ENCODE assay signal across 8 mouse cellular contexts in the genomic region with DNA sequence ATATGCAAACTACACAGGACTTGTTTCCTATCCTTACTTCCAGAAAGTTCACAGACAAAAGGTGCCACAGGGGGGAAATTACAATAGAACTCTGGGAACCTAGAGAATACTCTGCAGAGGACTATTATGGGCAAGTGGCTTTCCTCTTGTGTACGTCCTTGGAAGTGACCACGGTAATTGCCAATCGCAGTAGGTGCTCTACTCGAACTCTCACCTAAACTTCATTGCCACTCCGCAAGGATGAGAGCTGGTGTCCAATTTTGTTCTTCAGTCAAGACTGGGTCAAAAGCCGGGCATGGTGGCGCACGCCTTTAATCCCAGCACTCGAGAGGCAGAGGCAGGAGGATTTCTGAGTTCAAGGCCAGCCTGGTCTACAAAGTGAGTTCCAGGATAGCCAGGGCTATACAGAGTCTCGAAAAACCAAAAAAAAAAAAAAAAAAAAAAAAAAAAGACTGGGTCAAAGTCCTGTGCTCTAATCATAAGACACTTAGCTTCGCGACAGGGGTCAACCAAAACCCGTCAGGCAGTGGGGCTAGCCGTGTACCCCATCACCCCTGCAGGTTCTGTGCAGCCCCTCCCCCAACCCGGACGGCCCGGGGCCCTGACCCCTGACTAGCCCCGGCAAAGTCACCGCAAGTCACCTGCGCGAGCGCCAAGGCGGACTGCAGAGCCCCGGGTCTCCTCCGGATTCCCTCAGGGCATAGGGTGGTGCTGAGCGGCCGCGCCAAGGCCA. TPM values are rescaled to one million over a fixed set of nuclear protein-coding genes. Genes with fewer than 3 reads are reported as not detected.
DNase-seq lines count a peak whose midpoint lies in the region; ATAC-seq and TF ChIP-seq lines count a peak whose summit lies in the region.
"Not testable (repeated sequence)": the region's sequence is repeated elsewhere in the genome, so short reads cannot be mapped to it uniquely, and the experiment has no call there.

No protein-coding gene starts in this region.

- TF ChIP-seq POLR2A in brain, embryonic 14.5 days (IDR thresholded peaks at IDR 0.05; ENCODE audit: borderline replicate concordance, extremely low read depth, insufficient read depth, insufficient read length, poor library complexity, severe bottlenecking) = not testable (repeated sequence)

- H3K4me1 ChIP-seq in heart, embryonic 14.5 days (ENCODE audit: control insufficient read depth in 2 of 2, insufficient read depth in 2 of 2, low read length in 2 of 2) = peaks cover 4 to 14% of the 10 kb centered on the region in 2 experiments
- peaks cover 23% of the 10 kb centered on the region for H3K4me1 ChIP-seq in kidney, embryonic 15.5 days
- H3K4me1 ChIP-seq in liver, postnatal 0 days (ENCODE audit: insufficient read depth); midbrain, postnatal 0 days (ENCODE audit: insufficient read depth, low read length): not testable (repeated sequence)
- peaks cover 11% of the 10 kb centered on the region for H3K4me1 ChIP-seq in stomach, embryonic 15.5 days

- 5% methylated on average over 25 of the region's 28 CpGs for WGBS in heart, embryonic 14.5 days
- 6% methylated on average over 28 of the region's 28 CpGs for WGBS in kidney, embryonic 15.5 days
- 4% methylated on average over 25 of the region's 28 CpGs for WGBS in liver, postnatal 0 days (ENCODE audit: insufficient replicate concordance)
- 10% methylated on average over 24 of the region's 28 CpGs for WGBS in midbrain, postnatal 0 days
- 5% methylated on average over 28 of the region's 28 CpGs for WGBS in stomach, embryonic 15.5 days

- TF ChIP-seq CTCF in brain, embryonic 14.5 days (IDR thresholded peaks at IDR 0.05; ENCODE audit: borderline replicate concordance, extremely low read depth, insufficient read depth, insufficient read length); liver, postnatal 0 days (IDR thresholded peaks at IDR 0.05; ENCODE audit: low read depth); midbrain, postnatal 0 days (IDR thresholded peaks at IDR 0.05): not testable (repeated sequence)

- peak overlapping the region; percentile 95 for H3K4me2 ChIP-seq in heart, embryonic 14.5 days (ENCODE audit: low read length)
- H3K4me2 ChIP-seq in kidney, embryonic 15.5 days = peak overlapping the region; percentile 75
- peak overlapping the region; percentile 80 for H3K4me2 ChIP-seq in liver, postnatal 0 days (ENCODE audit: low read depth, low read length)
- H3K4me2 ChIP-seq in midbrain, postnatal 0 days (ENCODE audit: low read depth, low read length, poor library complexity, severe bottlenecking) = peak overlapping the region; percentile 62
- peak overlapping the region; percentile 82 for H3K4me2 ChIP-seq in stomach, embryonic 15.5 days

- H3K27ac ChIP-seq in heart, embryonic 14.5 days (replicated peaks in 1 of 2; ENCODE audit: control insufficient read depth in 1 of 2, insufficient read depth in 1 of 2, low read depth in 2 of 2, low read length in 2 of 2) = peak overlapping the region; percentile 63 to 75
- peak overlapping the region; percentile 67 for H3K27ac ChIP-seq in kidney, embryonic 15.5 days
- H3K27ac ChIP-seq in liver, postnatal 0 days (ENCODE audit: low read depth) = peak overlapping the region; percentile 72
- peak overlapping the region; percentile 59; the same call in 1 of the 2 replicates for H3K27ac ChIP-seq in midbrain, postnatal 0 days (ENCODE audit: low read depth, low read length)
- not testable (repeated sequence) for H3K27ac ChIP-seq in stomach, embryonic 15.5 days

- not testable (repeated sequence) for H3K9me3 ChIP-seq in heart, embryonic 14.5 days (ENCODE audit: control insufficient read depth, low read length); kidney, embryonic 15.5 days (replicated peaks); liver, postnatal 0 days (ENCODE audit: low read length); midbrain, postnatal 0 days (ENCODE audit: low read length); stomach, embryonic 15.5 days

- peak; percentile 13; the same call in 1 of the 2 replicates for ATAC-seq in erythroblast, adult 5-6 weeks (replicated peaks; ENCODE audit: low FRiP score, poor library complexity, severe bottlenecking)
- ATAC-seq in heart, embryonic 14.5 days (ENCODE audit: insufficient number of reproducible peaks, insufficient read depth, low FRiP score, low read depth) = peak; percentile 77
- peak; percentile 82 for ATAC-seq in kidney, embryonic 15.5 days (replicated peaks; ENCODE audit: low FRiP score)
- ATAC-seq in liver, postnatal 0 days = peak; percentile 68
- peak; percentile 70 for ATAC-seq in midbrain, postnatal 0 days (ENCODE audit: low FRiP score)
- peak; percentile 72 for ATAC-seq in stomach, embryonic 15.5 days (ENCODE audit: insufficient read depth, low FRiP score, low read depth)

- peak overlapping the region; percentile 71 to 75 for H3K4me3 ChIP-seq in heart, embryonic 14.5 days (ENCODE audit: control insufficient read depth in 1 of 2, insufficient read depth in 1 of 2, low read depth in 1 of 2, low read length in 2 of 2)
- peak overlapping the region; percentile 72 for H3K4me3 ChIP-seq in kidney, embryonic 15.5 days (replicated peaks)
- H3K4me3 ChIP-seq in liver, postnatal 0 days (ENCODE audit: low read depth, low read length) = peak overlapping the region; percentile 85
- H3K4me3 ChIP-seq in midbrain, postnatal 0 days (ENCODE audit: low read depth, low read length) = peak overlapping the region; percentile 64
- H3K4me3 ChIP-seq in stomach, embryonic 15.5 days (replicated peaks) = peak overlapping the region; percentile 64

- TF ChIP-seq EP300 in liver, postnatal 0 days (IDR thresholded peaks at IDR 0.05; ENCODE audit: low read depth) = not testable (repeated sequence)

- peaks cover 33% of the 10 kb centered on the region for H3K36me3 ChIP-seq in heart, embryonic 14.5 days (ENCODE audit: control insufficient read depth, insufficient read depth, low read length)
- peaks cover 30% of the 10 kb centered on the region for H3K36me3 ChIP-seq in kidney, embryonic 15.5 days
- H3K36me3 ChIP-seq in liver, postnatal 0 days (replicated peaks; ENCODE audit: insufficient read depth, low read length) = peaks cover 12% of the 10 kb centered on the region
- H3K36me3 ChIP-seq in midbrain, postnatal 0 days (ENCODE audit: insufficient read depth, low read length) = not testable (repeated sequence)
- peaks cover 22% of the 10 kb centered on the region for H3K36me3 ChIP-seq in stomach, embryonic 15.5 days

- H3K9ac ChIP-seq in heart, embryonic 14.5 days (ENCODE audit: low read length) = peak overlapping the region; percentile 91
- peak overlapping the region; percentile 86 for H3K9ac ChIP-seq in kidney, embryonic 15.5 days
- H3K9ac ChIP-seq in liver, postnatal 0 days (replicated peaks) = peak overlapping the region; percentile 90
- peak overlapping the region; percentile 81 for H3K9ac ChIP-seq in midbrain, postnatal 0 days (replicated peaks; ENCODE audit: low read length, poor library complexity, severe bottlenecking)
- H3K9ac ChIP-seq in stomach, embryonic 15.5 days = peak overlapping the region; percentile 60

- H3K27me3 ChIP-seq in heart, embryonic 14.5 days (ENCODE audit: control insufficient read depth, insufficient read depth, low read length); kidney, embryonic 15.5 days; liver, postnatal 0 days (ENCODE audit: insufficient read depth, low read length); midbrain, postnatal 0 days (ENCODE audit: insufficient read depth, low read length); stomach, embryonic 15.5 days (replicated peaks): not testable (repeated sequence)

- DNase-seq in CD4-positive, CD25-positive, alpha-beta regulatory T cell, adult 2 months (ENCODE audit: low read depth, low spot score) = peak; percentile 46
- peak; percentile 48 for DNase-seq in brain, embryonic 14.5 days (ENCODE audit: low read depth)
- peak; percentile 72 for DNase-seq in liver, postnatal 0 days
- not testable (repeated sequence) for DNase-seq in midbrain, postnatal 0 days (ENCODE audit: low spot score)

RNA-seq across cellular contexts. Expression of a gene that starts 0.5 kb away (rescaled TPM):
- 127 and 146 TPM in 2 replicates for polyA plus RNA-seq in brain, embryonic 14.5 days (2012; rRNA removed)
- 69.2 and 72.3 TPM in 2 replicates for total RNA-seq in erythroblast, adult 5-6 weeks (2015; ENCODE audit: low replicate concordance)
- 16.9 and 27.0 TPM in 2 replicates for total RNA-seq in erythroblast, adult 5-6 weeks (2017; ENCODE audit: low replicate concordance)
- 1,545 and 1,597 TPM in 2 replicates for polyA plus RNA-seq in heart, embryonic 14.5 days (2014; fragmentation: Nextera tagmentation; extraction: Ambion mirVana)
- 703 and 789 TPM in 2 replicates for polyA plus RNA-seq in kidney, embryonic 15.5 days (2015; fragmentation: Nextera tagmentation; extraction: Ambion mirVana)
- 554 and 564 TPM in 2 replicates for polyA plus RNA-seq in liver, postnatal 0 days (2015; fragmentation: Nextera tagmentation; extraction: Ambion mirVana)
- 43.0 and 67.9 TPM in 2 replicates for total RNA-seq in midbrain, postnatal 0 days (2014; rRNA removed)
- polyA plus RNA-seq in midbrain, postnatal 0 days (2015; fragmentation: Nextera tagmentation; extraction: Ambion mirVana) = 711 and 727 TPM in 2 replicates
- polyA plus RNA-seq in stomach, embryonic 15.5 days (2015; fragmentation: Nextera tagmentation; extraction: Ambion mirVana) = 708 and 737 TPM in 2 replicates

RNA-seq across cellular contexts. Expression of a gene that starts 31.6 kb away (rescaled TPM):
- 4.7 and 7.4 TPM in 2 replicates for polyA plus RNA-seq in brain, embryonic 14.5 days (2012; rRNA removed)
- 5.4 and 10.0 TPM in 2 replicates for total RNA-seq in erythroblast, adult 5-6 weeks (2015; ENCODE audit: low replicate concordance)
- total RNA-seq in erythroblast, adult 5-6 weeks (2017; ENCODE audit: low replicate concordance) = 7.9 and 13.0 TPM in 2 replicates
- polyA plus RNA-seq in heart, embryonic 14.5 days (2014; fragmentation: Nextera tagmentation; extraction: Ambion mirVana) = 7.6 and 7.7 TPM in 2 replicates
- polyA plus RNA-seq in kidney, embryonic 15.5 days (2015; fragmentation: Nextera tagmentation; extraction: Ambion mirVana) = 18.5 and 20.5 TPM in 2 replicates
- 4.5 and 6.5 TPM in 2 replicates for polyA plus RNA-seq in liver, postnatal 0 days (2015; fragmentation: Nextera tagmentation; extraction: Ambion mirVana)
- 1.5 and 4.0 TPM in 2 replicates for total RNA-seq in midbrain, postnatal 0 days (2014; rRNA removed)
- 2.1 and 2.5 TPM in 2 replicates for polyA plus RNA-seq in midbrain, postnatal 0 days (2015; fragmentation: Nextera tagmentation; extraction: Ambion mirVana)
- polyA plus RNA-seq in stomach, embryonic 15.5 days (2015; fragmentation: Nextera tagmentation; extraction: Ambion mirVana) = 13.8 and 14.7 TPM in 2 replicates

RNA-seq across cellular contexts. Expression of a gene that starts 31.7 kb away (rescaled TPM):
- 128 and 138 TPM in 2 replicates for polyA plus RNA-seq in brain, embryonic 14.5 days (2012; rRNA removed)
- total RNA-seq in erythroblast, adult 5-6 weeks (2015; ENCODE audit: low replicate concordance) = 20.3 and 33.0 TPM in 2 replicates
- total RNA-seq in erythroblast, adult 5-6 weeks (2017; ENCODE audit: low replicate concordance) = 18.3 and 29.3 TPM in 2 replicates
- 73.3 and 74.6 TPM in 2 replicates for polyA plus RNA-seq in heart, embryonic 14.5 days (2014; fragmentation: Nextera tagmentation; extraction: Ambion mirVana)
- polyA plus RNA-seq in kidney, embryonic 15.5 days (2015; fragmentation: Nextera tagmentation; extraction: Ambion mirVana) = 112 and 118 TPM in 2 replicates
- polyA plus RNA-seq in liver, postnatal 0 days (2015; fragmentation: Nextera tagmentation; extraction: Ambion mirVana) = 30.5 and 33.1 TPM in 2 replicates
- 106 TPM in 2 replicates for total RNA-seq in midbrain, postnatal 0 days (2014; rRNA removed)
- polyA plus RNA-seq in midbrain, postnatal 0 days (2015; fragmentation: Nextera tagmentation; extraction: Ambion mirVana) = 144 and 169 TPM in 2 replicates
- 115 and 118 TPM in 2 replicates for polyA plus RNA-seq in stomach, embryonic 15.5 days (2015; fragmentation: Nextera tagmentation; extraction: Ambion mirVana)

RNA-seq across cellular contexts. Expression of a gene that starts 34.1 kb away (rescaled TPM):
- 9.8 and 11.0 TPM in 2 replicates for polyA plus RNA-seq in brain, embryonic 14.5 days (2012; rRNA removed)
- 0.42 TPM in 1 of 2 replicates, not detected in the other for total RNA-seq in erythroblast, adult 5-6 weeks (2015; ENCODE audit: low replicate concordance)
- 0.43 and 0.56 TPM in 2 replicates for total RNA-seq in erythroblast, adult 5-6 weeks (2017; ENCODE audit: low replicate concordance)
- 39.3 and 41.9 TPM in 2 replicates for polyA plus RNA-seq in heart, embryonic 14.5 days (2014; fragmentation: Nextera tagmentation; extraction: Ambion mirVana)
- 18.6 TPM in 2 replicates for polyA plus RNA-seq in kidney, embryonic 15.5 days (2015; fragmentation: Nextera tagmentation; extraction: Ambion mirVana)
- polyA plus RNA-seq in liver, postnatal 0 days (2015; fragmentation: Nextera tagmentation; extraction: Ambion mirVana) = 8.3 TPM in 2 replicates
- 14.0 and 15.3 TPM in 2 replicates for total RNA-seq in midbrain, postnatal 0 days (2014; rRNA removed)
- 7.2 and 7.5 TPM in 2 replicates for polyA plus RNA-seq in midbrain, postnatal 0 days (2015; fragmentation: Nextera tagmentation; extraction: Ambion mirVana)
- polyA plus RNA-seq in stomach, embryonic 15.5 days (2015; fragmentation: Nextera tagmentation; extraction: Ambion mirVana) = 17.5 and 18.4 TPM in 2 replicates

RNA-seq across cellular contexts. Expression of a gene that starts 34.2 kb away (rescaled TPM):
- 77.7 and 89.6 TPM in 2 replicates for polyA plus RNA-seq in brain, embryonic 14.5 days (2012; rRNA removed)
- 6.7 and 9.8 TPM in 2 replicates for total RNA-seq in erythroblast, adult 5-6 weeks (2015; ENCODE audit: low replicate concordance)
- total RNA-seq in erythroblast, adult 5-6 weeks (2017; ENCODE audit: low replicate concordance) = 5.5 and 7.7 TPM in 2 replicates
- polyA plus RNA-seq in heart, embryonic 14.5 days (2014; fragmentation: Nextera tagmentation; extraction: Ambion mirVana) = 66.4 TPM in 2 replicates
- polyA plus RNA-seq in kidney, embryonic 15.5 days (2015; fragmentation: Nextera tagmentation; extraction: Ambion mirVana) = 65.3 and 66.2 TPM in 2 replicates
- polyA plus RNA-seq in liver, postnatal 0 days (2015; fragmentation: Nextera tagmentation; extraction: Ambion mirVana) = 10.9 and 11.0 TPM in 2 replicates
- total RNA-seq in midbrain, postnatal 0 days (2014; rRNA removed) = 124 and 137 TPM in 2 replicates
- 63.2 and 69.0 TPM in 2 replicates for polyA plus RNA-seq in midbrain, postnatal 0 days (2015; fragmentation: Nextera tagmentation; extraction: Ambion mirVana)
- polyA plus RNA-seq in stomach, embryonic 15.5 days (2015; fragmentation: Nextera tagmentation; extraction: Ambion mirVana) = 60.2 and 63.2 TPM in 2 replicates

Comparison
In these comparisons a context has a peak if more than half of its experiments do, and no peak if none do; other contexts are left out.
1. ATAC-seq: peak in every context shown above with its lines; median percentile 82 in kidney, embryonic 15.5 days; 77 in heart, embryonic 14.5 days; 72 in stomach, embryonic 15.5 days; 70 in midbrain, postnatal 0 days; 68 in liver, postnatal 0 days; 13 in erythroblast, adult 5-6 weeks.